Mouse (Mus musculus): ENCODE measurements around the gene Atp1b3.

GRCm38 (mm10) chr9:96398614-96399013 lies 34.4 kb upstream of the Atp1b3 start:
- TF ChIP-seq CTCF (conservative IDR thresholded peaks at IDR 0.05; ENCODE audit: low read length) (no peak), NANOG (IDR thresholded peaks at IDR 0.05; ENCODE audit: borderline replicate concordance, low read length) (no peak), POU5F1 (IDR thresholded peaks at IDR 0.05; ENCODE audit: borderline replicate concordance, low read length) (no peak)

Data from E14TG2a.4 (cell line).